Mouse (Mus musculus) intestine, embryonic 16.5 days (tissue): ENCODE measurements at regions not wholly inside any gene's neighbourhood (a gene's known extent, or its start where the extent isn't known, plus 50 kb on each side); places are given as distances from the start of the nearest gene placed in this dataset.

ENCODE experiments used
- ATAC-seq: fragments of 200-750 bp; cut with Nextera tagmentation; 2 replicates; pipeline ENCODE4 v1.8.0; 2017; ENCODE audit warnings: moderate TSS enrichment, moderate library complexity
- H3K27ac ChIP-seq: fragments of 300-500 bp; sonication (generic); 2 replicates; pipeline ENCODE4 v1.5.1; 2014; ENCODE audit warnings: mild to moderate bottlenecking, low read length
- H3K27me3 ChIP-seq: fragments of 300-500 bp; sonication (generic); replicated peaks from 2 replicates; pipeline ENCODE4 v1.6.1; 2014; ENCODE audit warnings: low read length, control low read depth, mixed read lengths; ENCODE audit not compliant: control insufficient read depth, insufficient read depth
- H3K36me3 ChIP-seq: fragments of 300-500 bp; sonication (generic); 2 replicates; pipeline ENCODE4 v1.6.1; 2014; ENCODE audit warnings: low read length, control low read depth; ENCODE audit not compliant: control insufficient read depth, insufficient read depth
- H3K4me1 ChIP-seq: fragments of 300-500 bp; sonication (generic); 2 replicates; pipeline ENCODE4 v1.6.1; 2014; ENCODE audit warnings: low read length, control low read depth, mixed read lengths; ENCODE audit not compliant: control insufficient read depth, insufficient read depth
- H3K4me2 ChIP-seq: fragments of 300-500 bp; sonication (generic); 2 replicates; pipeline ENCODE4 v1.6.1; 2014; ENCODE audit warnings: low read depth, low read length, control low read depth
- H3K4me3 ChIP-seq: fragments of 300-500 bp; sonication (generic); 2 replicates; pipeline ENCODE4 v1.5.1; 2014; ENCODE audit warnings: mild to moderate bottlenecking, low read length
- H3K9ac ChIP-seq: fragments of 300-500 bp; sonication (generic); 2 replicates; pipeline ENCODE4 v1.6.1; 2014; ENCODE audit warnings: low read depth, low read length
- H3K9me3 ChIP-seq: fragments of 300-500 bp; sonication (generic); 2 replicates; pipeline ENCODE4 v1.6.1; 2016; ENCODE audit warnings: low read length, control low read depth; ENCODE audit not compliant: control insufficient read depth
- WGBS: fragments of 180-500 bp; shearing (Covaris S2); extraction: QIAGEN DNeasy Blood & Tissue Kit; methylation state at CpG from one replicate; pipeline ENCODE4 v1.1.7; 2014; 5-methylcytosine and 5-hydroxymethylcytosine counted together

DNA sequence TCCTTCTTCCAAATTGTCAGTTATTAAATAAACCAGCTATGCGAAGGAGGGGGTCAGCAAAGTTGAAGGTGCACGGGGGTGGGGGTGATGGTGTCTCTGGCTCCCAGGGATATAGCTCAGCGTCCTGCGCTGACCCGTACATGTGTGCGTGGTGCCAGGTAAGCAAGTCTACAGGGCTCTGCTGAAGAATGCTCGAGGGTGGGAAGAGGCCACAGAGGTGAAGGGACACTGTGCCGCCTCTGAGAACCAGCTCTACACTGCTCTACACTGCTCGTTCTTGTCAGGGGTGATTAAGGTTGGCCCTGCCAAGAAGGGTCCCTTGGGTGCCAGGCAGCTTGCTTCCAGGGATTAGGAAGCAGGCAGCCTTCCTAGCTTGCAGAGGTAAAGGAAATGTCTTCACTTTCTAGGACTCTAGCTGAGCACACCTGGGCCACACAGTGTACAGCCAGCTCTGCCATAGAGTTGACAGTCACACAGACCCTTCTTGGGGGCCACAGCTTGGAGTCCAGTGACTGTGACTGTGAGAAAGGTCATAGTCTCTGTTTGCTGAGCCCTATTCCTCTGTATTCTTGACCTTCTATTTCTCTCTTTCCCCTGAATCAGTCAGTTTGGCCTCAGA lies 64.7 kb upstream of the Gm11733 start:
- Histone ChIP-seq H3K27me3 (no peaks in the 10 kb centered on the region; the same call in 1 of the 2 replicates), H3K4me1 (peaks cover 24% of the 10 kb centered on the region), H3K9me3 (no peaks in the 10 kb centered on the region), H3K9ac (no peak overlapping the region; the same call in 1 of the 2 replicates), H3K4me3 (no peak overlapping the region), H3K4me2 (peak overlapping the region; percentile 12; the same call in 1 of the 2 replicates), H3K27ac (no peak overlapping the region), H3K36me3 (no peaks in the 10 kb centered on the region)
- WGBS: 67% methylated on average over 9 of the region's 9 CpGs
- ATAC-seq: peak; percentile 38; the same call in 1 of the 2 replicates

DNA sequence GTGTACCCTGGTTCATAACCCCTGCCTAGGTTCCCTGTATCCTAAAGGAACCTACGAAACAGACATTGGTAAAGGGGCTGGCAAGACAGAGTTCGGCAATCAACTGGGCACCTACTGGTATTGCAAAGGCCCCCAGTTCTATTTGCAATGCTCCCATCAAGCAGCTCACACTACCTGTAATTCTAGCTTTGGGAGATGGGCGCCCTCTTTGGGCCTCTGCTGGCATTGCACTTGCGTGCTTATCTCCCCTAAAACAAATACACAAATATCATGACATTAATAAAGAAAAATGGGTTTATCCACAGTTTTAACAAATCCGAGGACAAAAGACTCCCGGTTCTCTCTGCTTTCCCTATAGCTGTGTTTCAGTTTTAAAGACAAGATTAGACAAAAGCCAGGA lies 61.5 kb upstream of the Gm11733 start:
- H3K9ac ChIP-seq: no peak overlapping the region
- H3K36me3 ChIP-seq: no peaks in the 10 kb centered on the region
- no peak overlapping the region for H3K4me2 ChIP-seq
- H3K27ac ChIP-seq: no peak overlapping the region
- 86% methylated on average over 6 of the region's 6 CpGs for WGBS
- no peaks in the 10 kb centered on the region for H3K9me3 ChIP-seq
- H3K4me3 ChIP-seq: no peak overlapping the region
- no peak for ATAC-seq
- H3K27me3 ChIP-seq: no peaks in the 10 kb centered on the region; the same call in 1 of the 2 replicates
- peaks cover 8% of the 10 kb centered on the region for H3K4me1 ChIP-seq

DNA sequence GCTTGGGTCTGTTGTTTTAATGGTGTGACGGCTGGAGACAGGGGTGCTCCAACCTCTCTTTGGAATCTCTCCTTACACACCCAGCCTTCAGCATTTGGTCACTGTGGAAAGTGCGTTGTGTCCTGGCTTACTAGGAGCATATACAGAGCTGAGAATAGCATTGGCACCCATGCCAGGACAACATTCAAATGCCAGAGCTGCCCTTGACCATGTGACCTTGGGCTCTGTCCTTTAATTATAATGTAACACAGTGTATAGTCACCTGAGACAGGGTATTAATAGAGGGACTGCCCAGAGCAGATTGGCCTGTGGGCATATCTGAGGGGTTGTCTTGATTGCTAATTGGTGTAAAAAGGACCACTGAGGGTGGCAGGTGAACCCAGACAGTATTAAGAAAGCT lies 60.7 kb upstream of the Gm11733 start:
- Histone ChIP-seq H3K9ac (no peak overlapping the region), H3K27me3 (no peaks in the 10 kb centered on the region), H3K36me3 (no peaks in the 10 kb centered on the region), H3K4me2 (no peak overlapping the region), H3K27ac (no peak overlapping the region), H3K4me3 (no peak overlapping the region), H3K9me3 (no peaks in the 10 kb centered on the region), H3K4me1 (peaks cover 6% of the 10 kb centered on the region)
- 91% methylated on average over 2 of the region's 2 CpGs for WGBS
- no peak for ATAC-seq

DNA sequence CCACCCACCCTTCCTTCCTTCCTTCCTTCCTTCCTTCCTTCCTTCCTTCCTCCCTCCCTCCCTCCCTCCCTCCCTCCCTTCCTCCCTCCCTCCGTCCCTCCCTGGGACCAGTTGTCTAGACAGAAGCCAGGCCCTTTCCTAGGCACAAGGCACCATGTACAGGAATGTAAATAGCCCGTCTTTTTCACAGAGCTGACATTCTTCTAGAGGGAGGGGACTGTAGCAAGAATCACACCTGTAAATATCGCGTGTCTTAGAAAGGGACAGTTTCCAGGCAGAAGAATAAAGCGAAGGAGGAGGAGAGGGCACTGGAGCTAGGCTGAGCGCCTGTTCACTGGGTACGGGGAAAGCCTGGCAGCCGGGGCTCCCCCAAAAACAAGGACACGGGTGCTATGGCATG lies 58.7 kb upstream of the Gm11733 start:
- WGBS: 35% methylated on average over 9 of the region's 9 CpGs
- 0 out of 2 replicates have a peak, but pooled peaks cover 3% of the 10 kb centered on the region for H3K4me1 ChIP-seq
- no peaks in the 10 kb centered on the region for H3K27me3 ChIP-seq
- H3K9me3 ChIP-seq: no peaks in the 10 kb centered on the region
- no peaks in the 10 kb centered on the region for H3K36me3 ChIP-seq
- no peak overlapping the region for H3K27ac ChIP-seq
- no peak overlapping the region for H3K9ac ChIP-seq
- H3K4me2 ChIP-seq: 0 out of 2 replicates have a peak overlapping the region, but pooled peaks have one; percentile 14
- ATAC-seq: 0 out of 2 replicates have a peak, but pooled peaks have one; percentile 11
- H3K4me3 ChIP-seq: no peak overlapping the region

DNA sequence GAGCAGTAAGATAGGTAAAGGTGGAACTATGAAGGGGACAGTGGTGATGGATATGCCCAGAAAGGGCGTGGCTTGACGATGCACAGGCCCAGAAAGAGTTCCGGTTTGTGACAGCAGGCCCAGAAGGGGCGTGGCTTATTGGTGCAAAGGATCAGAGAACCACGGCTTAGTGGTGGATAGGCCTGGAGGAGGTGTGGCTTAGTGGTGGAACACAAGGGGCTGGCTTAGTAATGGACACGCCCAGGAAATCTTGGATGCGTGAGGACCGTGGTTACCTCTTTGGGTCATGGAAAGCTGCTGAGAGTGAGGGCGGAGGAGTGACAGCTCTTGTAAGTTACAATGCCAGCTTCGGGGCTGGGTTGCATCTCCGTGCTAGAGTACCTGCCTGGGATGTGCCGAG lies 58.2 kb upstream of the Gm11733 start:
- Histone ChIP-seq H3K4me2 (0 out of 2 replicates have a peak overlapping the region, but pooled peaks have one; percentile 14), H3K27ac (no peak overlapping the region), H3K4me1 (0 out of 2 replicates have a peak, but pooled peaks cover 3% of the 10 kb centered on the region), H3K27me3 (no peaks in the 10 kb centered on the region), H3K9me3 (no peaks in the 10 kb centered on the region), H3K9ac (no peak overlapping the region), H3K36me3 (no peaks in the 10 kb centered on the region), H3K4me3 (no peak overlapping the region)
- ATAC-seq: peak; percentile 69
- 35% methylated on average over 12 of the region's 12 CpGs for WGBS

DNA sequence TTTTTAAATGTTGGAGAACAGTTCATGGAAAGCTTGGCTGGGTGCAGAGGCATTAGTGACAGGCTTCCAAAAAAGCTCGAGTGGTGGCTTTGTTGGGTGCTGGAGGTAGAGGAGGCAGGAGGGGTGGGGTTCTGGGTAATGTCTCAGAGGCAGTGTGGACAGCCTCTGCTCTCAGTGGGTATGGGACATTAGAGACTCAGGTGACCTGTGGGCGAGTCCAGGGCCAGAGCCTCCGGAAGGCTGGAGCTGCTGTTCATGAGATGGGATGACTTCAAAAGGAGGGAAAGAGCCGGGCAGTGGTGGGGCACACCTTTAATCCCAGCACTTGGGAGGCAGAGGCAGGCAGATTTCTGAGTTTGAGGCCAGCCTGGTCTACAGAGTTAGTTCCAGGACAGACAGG lies 57.5 kb upstream of the Gm11733 start:
- WGBS: 85% methylated on average over 4 of the region's 4 CpGs

DNA sequence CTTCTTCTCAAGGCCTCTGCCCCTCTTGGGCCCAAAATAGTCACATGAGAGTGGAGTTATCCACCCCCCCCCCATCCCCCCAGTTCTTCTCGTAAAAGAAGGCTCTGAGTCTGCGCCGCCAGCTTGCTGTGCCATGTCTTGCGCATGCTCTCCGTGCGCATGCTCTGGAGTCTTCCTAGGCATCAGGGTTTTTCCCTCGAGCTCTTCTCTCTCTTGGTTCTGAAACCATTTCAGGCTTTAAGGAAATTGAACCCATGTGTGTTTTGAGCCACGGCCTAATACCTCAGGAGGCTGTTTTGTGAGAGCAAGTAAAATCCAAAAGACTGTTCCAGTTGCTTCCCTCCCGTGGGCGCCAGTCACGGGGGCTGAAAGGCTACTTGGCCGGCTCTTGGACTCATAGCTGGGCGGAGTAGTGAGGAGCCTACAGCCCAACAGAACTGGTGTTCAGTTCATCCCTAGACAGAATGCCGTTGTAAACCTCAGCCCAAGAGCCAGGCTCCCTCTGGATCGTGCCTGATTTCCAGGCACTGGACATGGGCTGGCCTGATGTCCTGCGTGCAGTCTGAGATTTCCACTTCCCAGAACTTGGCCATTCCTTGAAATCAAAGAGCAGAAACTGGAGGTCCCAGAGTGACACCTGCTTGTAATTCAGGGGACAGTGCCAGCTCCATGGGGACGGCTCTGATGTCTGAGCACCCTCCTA lies 56.2 kb upstream of the Gm11733 start:
- H3K4me1 ChIP-seq: 0 out of 2 replicates have a peak, but pooled peaks cover 3% of the 10 kb centered on the region
- ATAC-seq: no peak
- no peak overlapping the region for H3K4me3 ChIP-seq
- WGBS: 86% methylated on average over 17 of the region's 17 CpGs
- H3K27ac ChIP-seq: no peak overlapping the region
- no peak overlapping the region for H3K4me2 ChIP-seq
- H3K27me3 ChIP-seq: no peaks in the 10 kb centered on the region
- no peaks in the 10 kb centered on the region for H3K9me3 ChIP-seq
- no peaks in the 10 kb centered on the region for H3K36me3 ChIP-seq
- H3K9ac ChIP-seq: no peak overlapping the region

More for the DNA sequence above, 57.5 kb upstream of the Gm11733 start:
- ATAC-seq: no peak
- no peak overlapping the region for H3K4me2 ChIP-seq
- no peaks in the 10 kb centered on the region for H3K27me3 ChIP-seq
- no peaks in the 10 kb centered on the region for H3K9me3 ChIP-seq
- no peak overlapping the region for H3K9ac ChIP-seq
- H3K4me3 ChIP-seq: no peak overlapping the region
- no peak overlapping the region for H3K27ac ChIP-seq
- no peaks in the 10 kb centered on the region for H3K36me3 ChIP-seq
- H3K4me1 ChIP-seq: 0 out of 2 replicates have a peak, but pooled peaks cover 3% of the 10 kb centered on the region

DNA sequence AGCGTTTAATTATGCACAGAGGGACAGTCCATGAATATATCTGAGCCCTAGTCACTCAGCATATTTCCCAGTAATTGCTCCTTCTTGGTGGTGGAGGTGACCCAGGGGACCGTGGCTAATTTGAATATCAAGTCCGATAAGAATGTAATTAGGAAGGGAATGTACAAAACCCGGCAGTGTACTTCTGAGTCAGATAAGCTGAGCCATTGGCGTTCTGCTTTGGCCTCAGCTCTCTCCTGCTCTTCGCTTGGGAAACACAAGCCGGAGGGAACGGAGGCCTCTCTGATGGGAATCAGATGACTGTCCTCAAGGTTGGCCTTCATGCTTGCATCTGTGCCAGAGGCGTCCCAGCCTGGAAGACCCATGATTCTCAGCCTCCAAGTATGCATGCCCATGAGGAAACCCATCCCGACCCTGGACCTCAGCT lies 54.8 kb upstream of the Gm11733 start:
- Histone ChIP-seq H3K9me3 (no peaks in the 10 kb centered on the region), H3K27me3 (no peaks in the 10 kb centered on the region), H3K4me2 (no peak overlapping the region), H3K4me3 (no peak overlapping the region), H3K27ac (no peak overlapping the region), H3K9ac (no peak overlapping the region), H3K4me1 (0 out of 2 replicates have a peak, but pooled peaks cover 3% of the 10 kb centered on the region), H3K36me3 (no peaks in the 10 kb centered on the region)
- no peak for ATAC-seq
- WGBS: 72% methylated on average over 10 of the region's 10 CpGs

DNA sequence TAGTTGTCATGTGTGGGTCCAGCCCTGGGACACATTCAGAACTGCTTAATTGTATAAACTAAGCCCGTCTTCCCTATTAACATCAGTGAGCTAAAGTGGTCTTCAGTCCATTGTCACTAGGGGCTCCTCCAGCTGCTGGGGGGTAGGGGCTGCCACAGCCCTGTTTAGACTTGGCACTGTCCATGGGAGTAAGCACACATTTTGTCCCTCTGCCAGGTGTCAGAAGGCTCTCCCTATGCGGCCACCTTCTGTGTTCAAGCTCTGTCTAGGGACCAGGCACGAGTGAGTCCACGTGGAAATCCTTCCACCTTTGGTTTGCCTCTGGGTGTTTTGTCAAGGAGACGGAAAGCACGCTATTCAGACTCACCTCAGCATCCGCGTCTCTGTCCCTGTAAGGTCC lies 54.3 kb upstream of the Gm11733 start:
- no peaks in the 10 kb centered on the region for H3K27me3 ChIP-seq
- ATAC-seq: no peak
- H3K36me3 ChIP-seq: no peaks in the 10 kb centered on the region
- no peaks in the 10 kb centered on the region for H3K9me3 ChIP-seq
- no peak overlapping the region for H3K9ac ChIP-seq
- WGBS: 53% methylated on average over 8 of the region's 8 CpGs
- H3K4me3 ChIP-seq: no peak overlapping the region
- H3K4me1 ChIP-seq: 0 out of 2 replicates have a peak, but pooled peaks cover 3% of the 10 kb centered on the region
- no peak overlapping the region for H3K27ac ChIP-seq
- no peak overlapping the region for H3K4me2 ChIP-seq
